Mouse (Mus musculus): ENCODE results near the gene Mif4gd.

- TF ChIP-seq POLR2A (IDR thresholded peaks at IDR 0.05; ENCODE audit: insufficient read depth, low read depth, low read length) (no peak), CTCF (IDR thresholded peaks at IDR 0.05) (no peak), EP300 (IDR thresholded peaks at IDR 0.05; ENCODE audit: insufficient read depth, low read depth, low read length) (no peak)
These were observed 22.2 kb downstream of the Mif4gd start for GRCm38 (mm10) chr11:115590526-115591075.
